Mouse (Mus musculus): ENCODE data around the gene Clstn2.

Gene Clstn2

DNA sequence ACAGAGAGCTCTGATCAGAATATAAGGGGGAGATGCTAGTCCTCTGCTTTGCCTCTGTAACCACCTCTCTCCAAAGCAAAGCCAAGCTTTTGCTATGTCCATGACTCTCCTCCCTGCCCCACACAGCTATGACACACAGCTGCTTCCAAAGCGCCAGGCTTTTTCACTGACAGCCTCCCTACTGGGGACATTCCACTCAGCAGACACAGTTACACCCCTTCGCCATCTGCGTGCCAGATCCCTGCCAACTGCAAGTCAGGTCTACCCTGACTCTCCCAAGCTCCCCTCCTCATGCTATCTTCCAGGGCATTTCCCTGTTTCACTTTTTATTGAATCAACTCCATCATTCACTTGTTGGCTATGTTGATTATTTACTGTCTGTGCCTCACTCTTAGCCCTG is 259.1 kb downstream of the Clstn2 start:
- DNase-seq, result no peak

DNA sequence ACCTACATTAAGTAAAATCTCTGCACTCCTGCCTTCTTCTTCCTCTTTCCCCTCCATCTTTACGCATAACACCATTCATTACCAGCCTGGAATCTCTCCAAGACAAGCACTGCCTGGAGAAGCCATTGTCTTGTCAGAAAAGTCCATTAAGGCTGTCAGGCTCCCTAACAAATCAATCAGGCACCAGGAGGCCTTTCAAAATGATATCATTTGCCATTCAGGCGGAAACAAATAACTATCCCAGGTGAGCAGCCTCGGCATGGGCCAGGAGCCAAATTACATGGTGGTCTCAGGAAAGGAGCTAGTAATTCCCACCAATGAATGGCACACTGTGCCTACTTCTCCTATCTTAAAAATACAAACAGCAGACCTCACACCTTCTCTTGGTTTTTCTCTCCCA is 260.6 kb downstream of the Clstn2 start:
- DNase-seq, result no peak

DNA sequence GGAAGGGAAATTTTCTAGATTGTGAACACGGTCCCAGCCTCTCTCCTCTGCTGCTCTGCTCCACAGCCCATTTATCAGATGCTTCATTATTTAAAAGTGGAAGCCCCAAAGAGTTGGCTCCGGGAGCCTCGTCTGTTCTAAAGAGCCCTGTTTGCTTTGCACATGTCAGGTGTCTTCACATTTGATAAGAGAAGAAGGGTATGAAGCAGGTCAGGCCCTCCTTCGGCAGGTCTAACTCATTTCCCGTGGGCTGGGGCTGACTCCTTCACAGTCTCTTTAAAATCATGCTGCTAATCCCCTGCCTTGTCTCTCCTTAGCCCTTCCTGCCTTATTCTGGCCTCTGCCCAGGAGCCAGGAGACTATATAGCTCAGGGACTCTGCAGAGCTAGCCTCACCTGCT is 263.6 kb downstream of the Clstn2 start:
- no peak for DNase-seq

DNA sequence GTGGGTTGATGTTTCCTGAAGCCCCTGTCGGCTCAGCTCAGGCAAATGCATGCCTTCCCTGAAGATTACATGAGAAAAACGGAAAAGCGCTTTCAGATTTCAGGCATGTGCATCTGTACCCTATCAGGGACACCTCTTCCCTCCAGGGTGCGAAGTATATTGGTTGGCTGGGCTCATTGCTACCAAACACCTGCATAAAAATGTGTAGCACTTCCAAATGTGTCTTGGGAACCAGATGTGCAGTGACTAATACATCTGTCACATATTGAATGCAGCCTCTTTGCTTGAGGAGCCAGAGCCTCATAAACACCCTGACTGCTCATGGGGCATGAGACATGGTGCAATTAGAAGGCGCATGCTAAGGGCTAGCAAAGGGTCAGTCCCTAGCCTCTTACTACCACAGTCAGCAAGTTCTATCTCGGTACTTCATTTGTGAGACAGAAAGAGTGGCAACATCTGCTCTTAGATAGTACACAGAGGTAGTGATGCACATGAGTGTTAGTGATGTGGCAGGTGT is 267.7 kb downstream of the Clstn2 start:
- DNase-seq, result no peak

DNA sequence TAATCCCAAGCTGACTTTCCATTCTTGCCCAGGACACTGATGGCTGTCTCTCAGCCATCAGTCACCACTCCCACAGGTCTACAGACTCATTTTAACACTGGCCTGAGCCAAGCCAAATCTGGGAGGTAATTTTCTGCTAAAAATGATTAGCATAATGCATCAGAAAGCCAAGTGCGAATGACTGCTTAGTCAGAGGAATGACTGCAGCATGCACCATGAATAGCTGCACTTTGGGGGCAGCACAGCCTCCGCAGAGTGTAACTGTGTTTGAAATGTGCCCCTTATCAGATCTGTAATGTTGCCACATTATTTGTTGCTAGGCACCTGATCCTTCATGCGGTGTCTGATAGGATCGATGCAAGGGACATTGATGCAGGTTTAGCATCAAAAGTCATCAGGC is 269.9 kb downstream of the Clstn2 start:
- no peak for DNase-seq

DNA sequence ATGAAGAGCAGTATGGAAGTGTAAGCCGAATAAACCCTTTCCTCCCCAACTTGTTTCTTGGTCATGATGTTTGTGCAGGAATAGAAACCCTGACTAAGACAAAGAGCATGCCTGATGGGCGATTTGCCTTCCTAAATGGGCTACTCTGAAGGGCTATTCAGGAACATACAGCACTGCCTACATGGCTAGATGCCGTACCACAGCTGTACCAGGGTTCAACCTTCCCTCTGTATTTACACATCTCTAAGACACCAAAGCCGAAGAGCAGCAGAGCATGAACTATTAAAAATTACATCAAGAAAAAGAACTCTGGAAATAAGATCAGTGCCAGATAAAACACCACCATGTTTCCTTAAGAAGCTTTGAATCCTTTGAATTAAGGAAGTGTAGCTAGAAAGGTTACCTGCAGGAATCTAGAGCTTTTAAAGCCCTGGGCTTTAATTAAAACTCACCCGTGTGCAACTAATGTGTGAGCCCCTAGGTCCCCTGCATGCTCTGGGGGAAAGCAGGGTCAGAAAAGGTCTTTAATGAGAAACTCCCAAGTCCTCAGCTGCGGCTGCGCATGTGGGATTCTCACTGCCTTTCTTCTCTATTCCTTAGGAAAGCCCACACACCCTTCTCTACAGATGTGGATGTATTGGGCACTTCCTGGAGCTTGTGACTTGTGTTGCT is 277.2 kb downstream of the Clstn2 start:
- DNase-seq, result no peak

DNA sequence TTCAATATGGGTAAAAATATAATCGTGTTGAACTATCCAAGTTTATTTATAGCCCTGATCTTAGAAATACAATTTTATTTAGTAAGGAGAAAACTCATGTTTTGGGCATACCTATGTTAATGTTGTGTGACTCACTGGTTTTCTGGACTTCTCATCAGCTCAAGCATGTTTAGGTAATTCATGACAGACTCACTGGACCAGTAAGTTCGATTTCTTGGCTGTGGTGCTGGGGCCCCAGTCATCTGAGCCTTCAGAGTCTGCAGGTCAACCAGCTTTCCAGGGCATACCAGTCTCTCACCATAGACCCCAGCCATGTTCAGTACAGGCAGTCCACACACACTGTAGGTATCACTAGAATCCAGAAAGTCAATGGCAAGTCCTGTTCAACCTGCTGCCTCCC is 279.3 kb downstream of the Clstn2 start:
- DNase-seq, result no peak

DNA sequence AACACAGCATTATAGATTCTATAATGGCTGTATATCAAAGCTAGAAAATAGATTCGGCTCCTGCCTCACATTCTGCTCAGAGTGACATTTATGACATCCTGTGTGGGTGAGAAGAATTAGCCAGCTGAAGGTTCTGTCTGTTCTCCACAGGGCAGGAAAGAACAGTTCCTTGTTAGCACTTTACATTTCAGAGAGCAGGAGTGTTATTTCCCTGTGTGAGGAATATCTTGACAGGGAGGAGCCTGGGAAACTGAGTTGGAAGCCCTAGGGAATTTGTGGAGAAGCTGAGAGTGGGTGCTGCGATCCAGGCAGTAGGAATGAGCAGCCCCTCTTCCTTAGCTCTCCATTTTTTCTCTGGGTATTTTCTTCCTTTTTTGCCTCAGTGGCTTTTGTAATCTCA is 286.4 kb downstream of the Clstn2 start:
- DNase-seq, result no peak

DNA sequence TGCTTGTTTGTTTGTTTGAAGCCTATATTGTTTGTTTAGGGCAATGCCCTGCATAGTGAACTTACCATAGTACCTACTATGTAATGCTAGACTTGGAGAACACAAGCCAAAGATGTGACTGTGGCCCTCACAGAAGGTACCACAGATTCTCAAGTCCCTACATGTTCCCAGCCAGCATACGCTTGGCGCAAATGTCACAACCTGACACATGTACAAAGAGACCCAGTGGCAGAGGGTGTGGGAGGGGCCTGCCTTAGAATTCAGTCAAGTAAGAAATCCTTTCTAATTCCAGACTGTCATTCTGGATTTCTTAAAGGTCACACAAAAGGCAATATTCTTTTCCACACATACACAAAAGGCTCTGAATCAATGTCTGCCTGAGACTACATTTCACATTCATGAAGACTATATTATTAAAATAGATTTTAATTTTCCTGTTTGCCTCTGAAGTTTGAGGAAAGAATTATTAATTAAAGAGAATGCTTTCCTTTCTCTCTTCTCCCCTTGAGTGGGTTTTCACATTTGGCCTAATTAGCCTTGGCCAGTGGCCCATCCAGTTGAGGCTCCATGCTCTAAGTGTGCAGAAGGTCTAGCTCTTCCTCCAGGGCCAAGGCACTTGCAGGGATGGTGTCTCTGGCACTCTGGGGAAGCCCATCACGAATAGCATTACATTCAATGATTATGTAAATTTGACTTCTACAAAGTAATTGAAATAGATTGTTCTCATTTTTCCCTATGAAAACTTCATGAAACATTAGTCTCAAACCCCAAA is 305.1 kb downstream of the Clstn2 start:
- no peak for DNase-seq

DNA sequence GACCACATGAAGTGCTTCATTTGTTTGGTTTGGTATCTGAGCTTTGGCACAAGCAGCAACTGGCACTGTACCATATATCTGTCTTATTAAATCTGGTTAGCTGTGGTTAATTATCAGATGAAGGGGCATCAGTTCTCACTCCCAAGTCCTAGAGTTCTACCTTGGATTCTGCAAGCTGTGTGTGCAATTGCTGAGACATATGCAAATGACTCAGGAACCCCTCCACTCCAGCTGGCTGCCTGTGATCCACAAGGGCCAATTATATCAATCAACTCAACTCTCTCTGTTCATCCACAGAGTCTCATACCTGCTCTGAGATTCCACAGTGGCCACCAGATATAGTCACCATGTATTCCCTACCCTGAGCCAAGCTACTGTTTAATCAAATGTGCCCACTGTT is 315.3 kb downstream of the Clstn2 start:
- no peak for DNase-seq

DNA sequence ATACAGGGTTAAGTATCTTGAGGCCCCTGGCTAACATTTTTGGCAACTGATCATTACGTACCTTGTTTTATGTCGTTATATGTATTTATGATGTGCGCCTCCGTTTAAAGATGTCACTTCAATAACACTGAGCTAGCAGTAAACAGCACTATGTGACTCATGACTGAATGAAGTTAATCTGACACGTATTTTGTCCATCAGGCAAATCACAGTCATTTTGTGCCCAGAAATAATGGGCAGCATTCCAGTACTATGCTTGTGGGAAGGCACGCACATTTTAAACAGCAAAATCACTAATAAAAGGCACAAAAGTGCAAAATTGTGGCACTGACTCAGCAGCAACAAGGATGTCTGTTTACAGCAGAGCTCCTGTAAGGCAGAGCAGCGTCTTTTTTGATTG is 316.0 kb downstream of the Clstn2 start:
- no peak for DNase-seq

DNA sequence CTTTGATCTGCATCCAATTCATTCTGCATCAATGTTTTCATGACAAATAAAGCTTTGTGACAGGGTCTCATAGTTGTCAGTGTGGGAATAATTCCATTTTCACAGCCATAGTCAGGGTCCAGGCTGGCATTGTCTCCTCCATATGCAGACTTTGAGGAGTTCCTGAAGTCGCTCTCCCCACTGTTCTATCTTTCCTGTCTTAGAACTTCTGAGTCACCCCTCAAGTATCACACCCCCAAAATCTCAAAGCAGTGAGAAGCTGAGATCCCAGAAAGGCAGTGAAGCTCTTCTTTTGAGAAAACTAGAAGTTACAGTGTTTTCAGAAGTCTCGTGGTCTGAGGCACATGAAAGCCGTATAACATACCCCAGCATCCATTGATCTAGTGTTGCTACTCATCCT is 320.1 kb downstream of the Clstn2 start:
- DNase-seq, result no peak

DNA sequence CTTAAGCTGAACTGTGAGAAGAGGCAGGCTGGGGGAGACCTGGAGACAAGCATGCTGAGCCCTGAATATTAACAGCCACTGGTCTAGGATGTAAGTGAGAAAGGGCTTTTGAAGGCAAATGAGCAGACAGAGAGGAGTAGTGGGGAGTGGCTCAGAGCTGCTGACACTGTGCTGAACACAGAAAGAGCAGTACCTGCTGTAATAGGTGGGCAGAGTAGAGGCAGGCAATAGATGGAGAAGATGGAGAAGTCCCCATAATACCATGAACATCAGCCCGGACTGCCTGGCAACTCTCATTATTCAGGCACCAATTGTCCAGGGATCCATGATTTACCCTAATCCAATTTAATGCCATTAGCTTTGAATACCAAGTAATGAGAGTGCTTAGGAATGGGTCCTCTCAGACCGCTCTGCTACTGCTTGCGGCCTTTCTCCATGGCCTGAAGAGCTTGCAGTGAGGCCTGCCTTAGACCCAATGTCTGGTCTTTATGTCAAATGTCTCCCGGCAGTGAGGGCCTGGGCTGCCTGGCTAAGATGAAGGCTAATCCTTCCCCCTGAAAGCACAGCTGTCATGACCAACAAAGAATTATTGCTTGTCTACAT is 329.0 kb downstream of the Clstn2 start:
- DNase-seq, result no peak

DNA sequence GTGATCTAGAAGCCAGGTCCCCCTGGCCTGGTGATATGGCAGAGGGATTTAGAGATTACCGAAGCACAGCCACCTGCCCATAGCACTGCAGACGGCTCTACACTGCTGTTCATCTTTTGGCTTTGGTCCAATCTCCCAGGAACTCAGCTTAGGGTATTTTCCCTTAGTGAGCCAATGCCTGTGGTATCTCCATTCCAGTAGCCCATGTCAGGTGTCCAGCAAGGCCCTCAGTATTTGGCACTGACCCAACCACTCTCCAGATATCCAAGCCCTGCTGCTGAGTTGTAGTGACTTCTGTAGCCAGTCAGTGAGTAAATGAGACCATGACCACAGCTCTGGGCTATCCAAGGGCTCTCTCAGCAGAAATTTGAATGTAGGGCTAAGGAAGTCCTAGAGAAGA is 330.0 kb downstream of the Clstn2 start:
- no peak for DNase-seq

DNA sequence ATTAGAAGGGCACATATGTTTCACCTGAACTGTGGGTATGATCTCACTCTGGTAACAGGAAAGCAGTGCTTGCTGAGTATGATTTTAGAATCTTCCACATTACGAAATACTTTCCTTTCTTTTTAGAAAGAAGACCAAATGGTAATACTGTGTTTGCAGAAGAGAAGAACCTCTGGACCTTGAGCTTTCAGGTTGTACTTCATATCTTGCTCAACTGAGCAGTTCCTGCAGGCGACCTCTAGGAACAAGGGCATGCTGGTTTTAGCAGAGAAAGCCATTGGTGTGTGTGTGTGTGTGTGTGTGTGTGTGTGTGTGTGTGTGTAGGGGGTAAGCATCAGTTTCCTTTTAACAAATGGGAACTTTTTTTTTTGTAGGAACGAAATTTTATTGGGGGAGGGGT is 333.0 kb downstream of the Clstn2 start:
- no peak for DNase-seq

DNA sequence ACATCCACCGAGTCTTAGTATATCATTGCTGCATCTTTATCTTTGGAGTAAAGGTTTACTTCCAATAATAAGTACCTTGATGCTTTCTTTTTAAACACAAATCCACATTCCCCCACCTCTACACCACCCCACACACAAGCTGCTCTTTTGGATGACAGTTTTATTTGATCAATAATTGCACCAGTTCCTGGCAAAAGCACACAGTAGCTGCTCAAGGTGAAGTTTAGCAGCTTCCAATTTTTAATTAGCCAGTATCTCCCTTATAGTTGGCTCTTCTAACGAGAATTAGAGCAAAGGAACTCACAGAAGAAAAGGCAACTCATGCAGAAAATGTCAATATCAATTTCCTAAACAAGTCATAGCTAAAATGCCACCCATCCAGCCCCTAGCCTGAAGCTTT is 334.0 kb downstream of the Clstn2 start:
- no peak for DNase-seq

DNA sequence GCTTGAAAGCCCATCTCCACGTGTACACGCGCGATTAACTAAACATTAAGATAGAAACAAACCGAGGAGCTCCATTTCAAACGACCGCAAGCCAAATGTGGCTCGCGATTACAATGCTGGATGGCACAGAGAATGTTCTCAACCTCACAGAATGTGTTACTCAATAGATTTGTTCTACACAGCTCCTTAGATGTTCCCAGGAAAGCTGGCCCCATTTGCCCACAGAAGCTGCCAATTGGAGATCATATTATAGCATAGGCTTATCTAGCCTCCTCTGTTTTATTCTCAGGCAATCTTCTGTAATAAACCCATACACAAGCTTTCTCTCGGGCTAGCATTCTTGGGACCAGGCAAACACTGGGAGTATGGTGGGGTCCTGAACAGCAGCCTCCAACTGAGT is 334.9 kb downstream of the Clstn2 start:
- no peak for DNase-seq

DNA sequence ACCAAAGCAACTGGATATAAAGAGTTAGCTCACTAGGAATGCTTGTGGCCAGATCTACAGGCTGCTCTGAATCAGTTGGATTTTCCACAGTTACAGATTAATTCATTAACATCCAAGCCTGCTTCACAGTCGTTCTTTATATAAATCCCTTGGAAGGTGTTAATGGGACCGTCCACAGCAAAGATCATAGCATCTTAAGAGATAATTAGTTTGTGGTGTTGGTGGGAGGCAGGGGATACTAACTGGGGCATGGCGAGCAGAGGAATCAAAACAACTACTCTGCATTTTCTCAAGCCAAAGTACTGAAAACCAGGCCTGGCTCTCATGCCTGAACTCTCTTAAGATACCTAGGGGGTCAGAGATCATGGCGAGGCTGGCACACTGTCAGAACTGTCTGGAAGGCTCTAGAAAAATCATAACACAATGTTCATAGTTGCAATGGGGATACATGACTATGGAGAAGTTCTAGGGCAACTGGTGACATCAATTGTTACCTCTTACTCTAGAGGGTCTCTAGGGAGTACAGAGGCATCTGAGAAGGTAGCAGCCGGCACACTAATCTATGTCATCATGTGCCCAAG is 336.2 kb downstream of the Clstn2 start:
- no peak for DNase-seq

DNA sequence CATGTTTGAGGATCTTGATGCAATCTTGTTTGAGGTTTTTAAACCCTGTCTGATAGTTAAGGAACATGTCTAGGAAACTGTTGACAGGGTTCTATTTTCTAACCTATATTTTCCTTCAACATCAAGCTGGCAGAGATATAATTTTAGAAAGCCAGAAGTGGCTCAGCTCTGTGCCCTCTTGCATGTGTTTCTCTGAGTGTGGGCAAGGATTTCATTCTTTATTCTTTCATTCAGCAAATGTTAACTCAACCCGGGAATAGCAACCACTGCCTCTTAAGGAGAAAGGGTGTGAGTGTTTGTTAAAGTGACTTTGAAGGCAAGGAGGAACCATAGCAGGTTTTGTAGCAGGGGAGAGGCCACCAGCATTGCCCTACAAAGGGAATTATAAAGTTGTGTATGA is 337.7 kb downstream of the Clstn2 start:
- no peak for DNase-seq

DNA sequence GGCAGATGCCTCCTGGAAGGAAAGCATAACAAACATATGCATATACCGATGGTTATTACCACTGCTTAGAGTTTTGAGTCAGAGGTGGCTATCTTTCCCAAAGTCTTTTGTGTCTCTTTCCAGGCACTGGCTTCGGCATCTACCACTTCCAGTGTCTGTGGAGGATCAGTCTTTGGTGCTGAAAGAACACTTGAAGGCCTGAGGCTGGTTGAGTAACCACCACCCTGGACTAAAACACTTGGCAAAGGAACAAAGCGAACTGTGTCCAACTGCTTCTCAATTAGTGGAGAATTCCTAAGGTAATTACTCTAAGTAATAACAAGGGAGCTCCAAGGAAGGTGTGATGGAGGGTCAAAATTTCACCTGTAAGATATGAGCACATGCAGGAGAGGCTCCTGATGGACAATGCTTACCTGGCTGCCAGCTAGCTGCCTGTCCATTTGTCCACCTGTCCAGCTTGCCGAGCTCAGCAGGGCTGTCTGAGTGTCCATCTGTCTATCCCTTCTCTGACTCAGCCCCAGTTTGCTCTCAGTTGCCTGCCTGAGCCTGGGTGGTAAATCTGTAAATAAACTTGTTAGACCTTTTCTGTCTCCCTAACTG is 346.1 kb downstream of the Clstn2 start:
- peak; percentile 39 for DNase-seq

DNA sequence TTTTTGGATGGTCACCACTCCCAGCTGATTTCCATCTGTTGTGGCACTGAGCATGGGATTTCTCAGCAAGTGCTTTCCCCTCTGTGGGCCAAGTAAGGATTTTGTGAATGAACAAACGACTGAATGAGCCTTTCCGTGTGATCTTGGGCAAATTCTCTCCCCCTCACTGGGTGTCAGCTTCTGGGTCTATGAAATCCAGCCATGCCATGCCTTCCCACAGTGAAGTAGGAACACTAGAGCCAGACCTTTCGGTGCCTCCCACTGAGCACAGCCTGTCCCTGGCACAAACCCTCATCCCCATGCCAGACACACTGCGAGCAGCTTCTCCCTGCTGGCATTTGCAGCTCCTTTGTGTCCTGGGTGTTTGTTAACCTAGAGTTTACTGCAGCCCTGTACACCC is 347.3 kb downstream of the Clstn2 start:
- no peak for DNase-seq

DNA sequence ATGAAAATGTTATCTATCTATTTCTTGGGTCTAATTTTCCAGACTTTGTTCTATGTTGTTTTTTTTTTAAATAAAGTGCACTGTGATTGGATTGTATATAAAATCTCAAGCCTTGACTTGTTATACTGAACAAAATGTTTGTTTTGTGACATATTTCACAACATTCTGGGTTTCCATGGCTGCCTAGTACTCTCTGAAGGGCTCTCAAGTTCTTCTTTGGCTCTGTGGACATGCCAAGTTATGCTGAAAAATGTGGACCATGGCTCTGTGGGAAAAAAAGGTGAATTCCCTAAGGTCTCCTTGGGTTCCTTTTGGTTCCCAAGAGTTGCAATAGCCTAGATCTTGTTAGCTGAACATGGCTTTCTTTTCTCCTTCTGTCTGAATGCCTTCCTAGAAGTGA is 353.1 kb downstream of the Clstn2 start:
- DNase-seq, result peak; percentile 81

DNA sequence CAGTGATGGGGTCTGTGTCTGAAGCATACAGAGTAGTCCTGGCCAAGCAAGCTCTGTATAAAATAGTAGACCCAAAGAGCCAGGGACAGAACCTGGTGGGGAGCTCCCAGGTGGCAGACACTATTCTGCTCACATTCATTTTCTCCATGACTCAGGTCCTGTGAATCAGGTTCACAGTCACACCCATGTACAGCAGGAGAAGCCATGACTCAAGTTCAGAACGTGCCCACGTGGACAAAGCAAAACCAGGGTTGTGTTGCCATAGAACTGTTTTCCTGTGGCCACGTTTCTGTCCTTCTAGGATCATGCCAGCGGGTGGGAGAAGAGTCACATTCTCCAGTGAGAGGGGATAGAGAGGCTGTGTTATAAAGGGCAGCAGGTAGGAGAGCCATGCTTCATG is 353.9 kb downstream of the Clstn2 start:
- peak; percentile 17 for DNase-seq
